Mouse (Mus musculus) neural tube, embryonic 14.5 days (tissue): ENCODE measurements around the gene Per1. TPM values are rescaled to one million over a fixed set of nuclear protein-coding genes. Genes with fewer than 3 reads are reported as not detected.

Source experiments
- ATAC-seq: fragments of 200-750 bp; cut with Nextera tagmentation; 2 replicates; pipeline ENCODE4 v1.8.0; 2017; ENCODE audit warnings: low read depth, mild to moderate bottlenecking, moderate TSS enrichment, moderate library complexity
- H3K27ac ChIP-seq: fragments of 300-500 bp; sonication (generic); 2 replicates; pipeline ENCODE4 v1.5.1; 2014; ENCODE audit warnings: low read depth, mild to moderate bottlenecking, control low read depth, low read length, moderate library complexity, mixed read lengths
- H3K27me3 ChIP-seq: fragments of 300-500 bp; sonication (generic); 2 replicates; pipeline ENCODE4 v1.6.1; 2014; ENCODE audit warnings: low read length; ENCODE audit not compliant: control insufficient read depth, insufficient read depth
- H3K36me3 ChIP-seq: fragments of 300-500 bp; sonication (generic); 2 replicates; pipeline ENCODE4 v1.6.1; 2014; ENCODE audit warnings: low read length, mixed read lengths; ENCODE audit not compliant: control insufficient read depth, insufficient read depth
- H3K4me1 ChIP-seq: fragments of 300-500 bp; sonication (generic); 2 replicates; pipeline ENCODE4 v1.6.1; 2014; ENCODE audit warnings: low read length; ENCODE audit not compliant: control insufficient read depth, insufficient read depth
- H3K4me2 ChIP-seq: fragments of 300-500 bp; sonication (generic); 2 replicates; pipeline ENCODE4 v1.6.1; 2014; ENCODE audit warnings: mild to moderate bottlenecking, low read depth, low read length, control low read depth
- H3K4me3 ChIP-seq: fragments of 300-500 bp; sonication (generic); 2 replicates; pipeline ENCODE4 v1.5.1; 2014; ENCODE audit warnings: low read depth, low read length, control low read depth, mixed read lengths
- H3K9ac ChIP-seq: fragments of 300-500 bp; sonication (generic); replicated peaks from 2 replicates; pipeline ENCODE4 v1.6.1; 2014; ENCODE audit warnings: low read depth, mild to moderate bottlenecking, control low read depth, low read length, mixed read lengths
- H3K9me3 ChIP-seq: fragments of 300-500 bp; sonication (generic); 2 replicates; pipeline ENCODE4 v1.6.1; 2016; ENCODE audit warnings: low read length; ENCODE audit not compliant: control insufficient read depth
- WGBS: fragments of 180-500 bp; shearing (Covaris S2); extraction: QIAGEN DNeasy Blood & Tissue Kit; methylation state at CpG from one replicate; pipeline ENCODE4 v1.1.7; 2014; 5-methylcytosine and 5-hydroxymethylcytosine counted together
- polyA plus RNA-seq: library from polyadenylated mRNA; unstranded; fragments of >200 nt; fragmentation: Nextera tagmentation; extraction: Ambion mirVana; gene quantifications from 2 replicates; pipeline ENCODE4 v1.2.1, GENCODE M21; 2014

Gene Per1
- polyA plus RNA-seq, 1 experiment from 2014 or later, result 9.4 TPM

DNA sequence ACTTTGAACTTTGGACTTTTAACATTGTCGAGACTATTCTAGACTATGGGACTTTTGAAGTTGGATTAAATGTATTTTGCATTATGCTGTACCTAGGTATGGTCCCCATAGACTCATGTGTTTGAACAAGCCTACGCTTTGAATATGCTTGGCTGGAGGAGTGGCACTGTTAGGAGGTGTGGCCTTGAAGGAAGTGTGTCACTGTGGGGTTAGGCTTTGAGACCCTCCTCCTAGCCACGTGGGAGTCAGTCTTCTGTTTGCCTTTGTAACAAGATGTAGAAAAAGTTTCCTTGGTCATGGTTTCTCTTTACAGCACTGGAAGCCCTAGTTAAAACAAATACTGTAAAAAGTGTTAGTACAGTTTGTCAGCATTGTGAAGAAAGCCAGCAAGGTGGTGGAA is 41.2 kb upstream of the Per1 start:
- H3K9ac ChIP-seq, result no peak overlapping the region
- WGBS, result 75% methylated on average over 3 of the region's 3 CpGs
- no peak overlapping the region for H3K27ac ChIP-seq
- ATAC-seq, result no peak
- H3K4me1 ChIP-seq, result peaks cover 6% of the 10 kb centered on the region; the same call in 1 of the 2 replicates
- no peaks in the 10 kb centered on the region for H3K9me3 ChIP-seq
- no peaks in the 10 kb centered on the region for H3K36me3 ChIP-seq
- H3K4me3 ChIP-seq, result no peak overlapping the region
- no peak overlapping the region for H3K4me2 ChIP-seq
- H3K27me3 ChIP-seq, result no peaks in the 10 kb centered on the region

DNA sequence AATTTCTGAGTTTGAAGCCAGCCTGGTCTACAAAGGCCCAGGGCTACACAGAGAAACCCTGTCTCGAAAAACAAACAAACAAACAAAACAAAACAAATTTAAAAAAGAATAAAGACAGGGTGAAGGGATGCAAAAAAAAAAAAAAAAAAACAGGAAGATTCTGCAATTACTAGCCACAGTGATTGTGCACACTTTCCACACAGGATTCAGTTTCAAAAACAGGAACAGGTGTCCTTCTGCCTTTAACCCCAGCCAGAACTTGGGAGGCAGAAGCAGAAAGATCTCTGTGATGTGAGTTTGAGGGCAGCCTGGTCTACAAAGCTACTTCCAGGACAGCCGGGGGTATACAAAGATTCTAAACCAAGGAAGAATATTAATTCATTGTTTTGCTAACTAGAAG is 36.8 kb upstream of the Per1 start:
- peaks cover 19% of the 10 kb centered on the region for H3K4me1 ChIP-seq
- no peaks in the 10 kb centered on the region for H3K9me3 ChIP-seq
- peak overlapping the region; percentile 58 for H3K4me2 ChIP-seq
- ATAC-seq, result no peak
- H3K9ac ChIP-seq, result peak overlapping the region; percentile 80; the same call in 1 of the 2 replicates
- H3K4me3 ChIP-seq, result peak overlapping the region; percentile 85
- peak overlapping the region; percentile 86 for H3K27ac ChIP-seq
- H3K36me3 ChIP-seq, result no peaks in the 10 kb centered on the region
- WGBS, result 71% methylated on average over 2 of the region's 2 CpGs
- no peaks in the 10 kb centered on the region for H3K27me3 ChIP-seq

DNA sequence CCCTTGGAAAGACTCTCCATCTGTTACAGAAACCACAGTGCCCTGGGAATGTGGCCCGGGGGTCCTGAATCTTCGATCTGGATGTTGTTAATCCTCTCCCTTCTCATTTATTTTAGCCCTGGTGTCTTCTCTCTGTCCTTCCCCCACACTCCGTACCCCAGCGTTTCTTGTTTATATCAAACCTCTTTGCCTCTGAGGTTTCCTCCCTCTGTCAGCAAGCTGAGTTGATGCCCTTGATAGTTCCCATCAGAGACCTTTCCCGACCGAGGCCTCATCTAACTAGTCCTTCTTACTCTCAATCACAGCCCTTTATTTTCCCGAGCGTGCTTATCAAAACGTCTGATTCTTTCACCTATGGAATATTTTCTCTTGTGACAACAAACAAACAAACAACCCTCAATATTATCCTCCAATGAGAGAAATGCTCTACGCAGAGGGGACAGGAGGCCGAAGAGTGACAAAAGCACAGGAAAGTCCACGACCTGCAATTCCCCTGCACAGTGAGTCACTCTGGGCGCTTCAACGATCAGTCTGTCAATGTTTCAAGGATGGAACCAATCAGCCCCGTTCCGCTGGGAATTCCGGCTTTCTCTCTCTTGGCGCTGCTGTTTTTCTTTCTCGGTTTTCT is 36.2 kb upstream of the Per1 start:
- Histone ChIP-seq H3K4me1 (peaks cover 19% of the 10 kb centered on the region), H3K9ac (peak overlapping the region; percentile 80), H3K36me3 (no peaks in the 10 kb centered on the region), H3K4me3 (peak overlapping the region; percentile 85), H3K4me2 (peak overlapping the region; percentile 58), H3K27ac (peak overlapping the region; percentile 86), H3K27me3 (no peaks in the 10 kb centered on the region), H3K9me3 (no peaks in the 10 kb centered on the region)
- ATAC-seq, result peak; percentile 10; the same call in 1 of the 2 replicates
- 2% methylated on average over 19 of the region's 19 CpGs for WGBS

DNA sequence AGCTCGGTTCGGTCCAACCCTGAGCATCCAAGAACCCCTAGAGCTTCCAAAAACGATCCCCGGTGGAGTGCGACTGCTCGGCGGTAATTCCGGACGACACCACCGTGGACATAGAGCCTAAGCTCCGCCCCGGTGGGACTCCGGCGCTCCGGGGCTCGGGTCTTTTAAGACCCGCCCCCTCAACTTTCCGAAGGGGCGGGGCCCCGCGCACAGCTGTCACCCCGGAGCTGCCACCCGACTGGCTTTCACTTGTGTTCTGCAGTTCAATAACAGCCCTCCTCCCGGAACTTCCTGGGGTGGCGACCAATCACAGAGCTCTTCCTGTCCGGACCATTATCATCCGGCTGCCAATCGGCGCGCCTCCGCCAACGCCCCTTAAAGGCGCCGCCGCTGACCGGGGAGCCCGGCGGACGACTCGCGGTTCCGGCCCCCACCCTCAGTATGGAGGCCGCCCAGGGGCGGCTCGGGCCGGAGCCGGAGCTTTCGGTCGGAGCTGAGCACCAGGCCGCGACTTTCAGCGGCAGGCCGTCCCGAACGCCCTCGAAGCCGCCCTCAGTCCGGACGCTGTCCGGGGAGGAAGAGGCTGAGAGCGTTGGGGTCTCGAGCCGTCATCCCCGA is 35.6 kb upstream of the Per1 start, which contains the start of gene Borcs6:
Borcs6 (plus strand) TSS at position 361 of the 618 bp plus-strand sequence.
- peak within 1 kb of the TSS; percentile 79 for H3K4me2 ChIP-seq
- peak within 1 kb of the TSS; percentile 91 for H3K27ac ChIP-seq
- ATAC-seq, result peak; percentile 92
- H3K36me3 ChIP-seq, result no peaks in the 10 kb centered on the region
- H3K4me3 ChIP-seq, result peak within 1 kb of the TSS; percentile 85
- no peaks in the 10 kb centered on the region for H3K9me3 ChIP-seq
- no peaks in the 10 kb centered on the region for H3K27me3 ChIP-seq
- peaks cover 23% of the 10 kb centered on the region for H3K4me1 ChIP-seq
- WGBS, result under 1% methylated on average over 63 of the region's 64 CpGs
- H3K9ac ChIP-seq, result peak within 1 kb of the TSS; percentile 80

DNA sequence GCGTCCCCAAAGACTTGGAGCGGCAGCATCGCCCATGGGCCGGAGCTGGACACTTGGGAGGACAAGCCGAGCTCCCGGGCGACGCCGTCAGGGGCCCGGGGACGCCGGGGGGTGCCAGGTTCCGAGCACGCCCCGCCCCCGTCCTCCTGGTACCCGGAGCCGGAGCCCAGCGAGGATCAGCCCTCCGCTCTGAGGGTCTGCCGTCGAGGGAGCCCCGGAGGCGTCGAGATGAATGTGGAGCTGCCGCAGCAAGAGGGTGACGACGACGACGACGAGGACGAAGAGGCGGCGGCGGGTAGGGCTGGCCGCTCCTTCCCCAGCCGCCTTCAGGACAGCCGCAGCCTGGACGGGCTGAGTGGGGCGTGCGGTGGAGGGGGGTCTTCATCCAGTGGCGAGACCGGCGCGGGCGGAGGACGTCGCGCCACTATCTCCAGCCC is 35.0 kb upstream of the Per1 start:
- WGBS, result 0% methylated on average over 33 of the region's 49 CpGs

DNA sequence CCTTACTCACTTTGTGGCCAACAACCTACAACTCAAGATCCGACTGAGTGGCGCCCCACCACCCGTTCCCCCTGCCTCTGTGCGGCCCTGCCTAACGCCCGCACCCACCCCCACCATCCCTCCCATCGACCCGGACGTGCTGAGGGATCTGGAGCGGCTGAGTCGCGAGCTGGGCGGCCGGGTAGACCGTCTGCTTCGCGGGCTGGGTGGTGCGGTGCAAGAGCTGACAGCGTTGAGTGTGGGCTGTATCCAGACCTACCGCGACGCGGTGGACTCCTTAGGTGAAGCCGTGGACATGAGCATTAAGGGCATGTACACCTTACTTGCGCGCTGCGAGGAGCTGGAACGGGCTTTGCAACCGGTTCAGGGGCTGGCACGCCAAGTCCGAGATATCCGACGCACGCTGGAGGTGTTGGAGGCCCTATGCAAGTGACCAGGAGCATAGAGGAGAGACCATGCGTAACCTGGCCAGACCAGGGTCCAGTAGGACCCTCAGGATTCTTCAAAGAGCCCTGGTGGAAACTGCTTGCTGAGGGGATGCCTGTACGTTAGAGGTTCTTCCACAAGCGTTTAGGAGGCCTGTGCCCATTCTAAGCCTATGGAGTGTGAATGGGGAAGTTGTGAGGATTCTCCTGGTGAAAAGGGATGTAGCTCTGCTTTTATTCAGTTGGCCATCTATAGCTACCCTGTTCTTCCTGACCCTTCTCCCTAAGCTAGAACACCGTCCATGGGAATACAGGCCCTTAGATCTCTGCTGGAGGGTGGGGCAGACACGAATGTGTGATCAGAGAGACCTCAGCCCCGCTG is 34.4 kb upstream of the Per1 start:
- peaks cover 23% of the 10 kb centered on the region for H3K4me1 ChIP-seq
- WGBS, result under 1% methylated on average over 40 of the region's 40 CpGs
- H3K36me3 ChIP-seq, result no peaks in the 10 kb centered on the region
- H3K4me2 ChIP-seq, result peak overlapping the region; percentile 79
- ATAC-seq, result no peak
- H3K4me3 ChIP-seq, result peak overlapping the region; percentile 85
- H3K27me3 ChIP-seq, result no peaks in the 10 kb centered on the region
- peak overlapping the region; percentile 91 for H3K27ac ChIP-seq
- H3K9me3 ChIP-seq, result no peaks in the 10 kb centered on the region
- H3K9ac ChIP-seq, result peak overlapping the region; percentile 80

More for the DNA sequence above, 35.0 kb upstream of the Per1 start:
- peak; percentile 24 for ATAC-seq
- peak overlapping the region; percentile 79 for H3K4me2 ChIP-seq
- peak overlapping the region; percentile 85 for H3K4me3 ChIP-seq
- H3K27me3 ChIP-seq, result no peaks in the 10 kb centered on the region
- H3K36me3 ChIP-seq, result no peaks in the 10 kb centered on the region
- peak overlapping the region; percentile 91 for H3K27ac ChIP-seq
- peak overlapping the region; percentile 80 for H3K9ac ChIP-seq
- peaks cover 23% of the 10 kb centered on the region for H3K4me1 ChIP-seq
- H3K9me3 ChIP-seq, result no peaks in the 10 kb centered on the region

DNA sequence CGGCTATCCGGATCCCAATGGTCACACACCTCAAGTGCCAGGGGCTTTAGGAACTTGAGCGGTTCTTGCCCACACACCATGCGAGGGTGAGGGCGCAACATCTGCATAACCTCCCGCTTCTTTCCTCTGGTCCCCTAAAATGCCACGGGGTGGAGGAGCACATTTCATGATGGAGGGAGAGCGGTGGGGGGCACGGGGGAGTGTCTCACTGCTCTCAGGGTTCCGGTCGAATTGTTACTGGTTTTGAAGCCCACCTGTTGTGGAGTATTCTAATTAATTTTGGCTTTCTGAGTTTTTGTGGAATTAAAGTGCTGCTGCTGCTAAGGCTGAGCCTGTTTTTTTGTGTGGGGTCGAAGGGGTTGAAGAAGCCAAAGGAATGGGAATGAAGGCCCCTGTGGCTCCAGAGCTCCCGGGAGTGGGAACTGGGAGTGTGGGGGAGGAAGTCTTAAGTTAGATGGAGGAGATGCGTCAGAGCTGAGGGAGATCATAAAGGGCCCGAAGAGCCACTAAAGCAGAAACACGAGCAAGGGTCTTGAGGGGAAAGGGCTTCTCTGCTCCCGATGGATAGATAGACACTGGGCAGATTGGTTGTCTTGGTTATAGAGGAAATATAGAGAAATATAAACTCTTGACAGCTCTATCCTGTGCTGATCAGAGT is 33.6 kb upstream of the Per1 start:
- Histone ChIP-seq H3K27ac (no peak overlapping the region), H3K9me3 (no peaks in the 10 kb centered on the region), H3K27me3 (no peaks in the 10 kb centered on the region), H3K4me1 (peaks cover 26% of the 10 kb centered on the region), H3K9ac (no peak overlapping the region; the same call in 1 of the 2 replicates), H3K4me2 (peak overlapping the region; percentile 79), H3K36me3 (no peaks in the 10 kb centered on the region), H3K4me3 (peak overlapping the region; percentile 85)
- no peak for ATAC-seq
- whole genome bisulfite sequencing, result 5% methylated on average over 17 of the region's 17 CpGs

DNA sequence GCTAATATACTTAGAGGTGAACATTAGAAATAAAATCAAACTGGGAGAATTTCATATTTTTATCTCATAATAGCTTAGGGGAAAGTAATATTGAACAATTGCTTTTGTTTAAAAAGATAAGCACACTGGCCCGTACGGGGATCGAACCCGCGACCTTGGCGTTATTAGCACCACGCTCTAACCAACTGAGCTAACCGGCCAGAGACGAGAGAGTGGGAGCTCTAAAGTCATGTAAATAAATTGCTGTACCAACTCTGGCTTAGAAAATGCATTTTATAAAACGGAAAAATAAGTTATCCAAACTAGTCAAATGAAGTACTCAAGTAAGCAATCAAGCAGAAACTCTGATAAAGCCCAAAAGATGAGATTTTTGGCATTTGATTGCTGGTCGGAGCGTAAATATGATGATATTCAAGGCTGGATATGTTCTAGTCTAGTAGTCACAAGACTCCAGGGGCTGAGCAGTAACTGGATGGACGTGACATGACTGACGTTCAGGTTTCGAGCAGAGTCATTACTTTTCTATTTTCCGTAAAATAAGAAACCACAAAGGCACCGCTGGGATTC is 32.7 kb upstream of the Per1 start:
- Histone ChIP-seq H3K4me2 (peak overlapping the region; percentile 79), H3K4me1 (peaks cover 30% of the 10 kb centered on the region), H3K27ac (peak overlapping the region; percentile 52; the same call in 1 of the 2 replicates), H3K27me3 (no peaks in the 10 kb centered on the region), H3K9ac (no peak overlapping the region), H3K4me3 (peak overlapping the region; percentile 70), H3K36me3 (no peaks in the 10 kb centered on the region), H3K9me3 (no peaks in the 10 kb centered on the region)
- WGBS, result 1% methylated on average over 17 of the region's 17 CpGs
- ATAC-seq, result no peak
